Mouse (Mus musculus) midbrain, postnatal 0 days (tissue): ENCODE measurements around the gene Ly6g6d. TPM values are rescaled to one million over a fixed set of nuclear protein-coding genes. Genes with fewer than 3 reads are reported as not detected.

ENCODE experiments used
- ATAC-seq: fragments of 200-750 bp; cut with Nextera tagmentation; 2 replicates; pipeline ENCODE4 v1.8.0; 2017; ENCODE audit warnings: moderate number of reproducible peaks, mild to moderate bottlenecking, moderate TSS enrichment, moderate library complexity; ENCODE audit not compliant: low FRiP score
- DNase-seq: peaks from one replicate; pipeline ENCODE4 v3.0.0-alpha.2; 2015; ENCODE audit warnings: low spot score
- H3K27ac ChIP-seq: fragments of 300-500 bp; sonication (generic); 2 replicates; pipeline ENCODE4 v1.5.1; 2014; ENCODE audit warnings: low read depth, mild to moderate bottlenecking, low read length, mixed read lengths
- H3K27me3 ChIP-seq: fragments of 300-500 bp; sonication (generic); 2 replicates; pipeline ENCODE4 v1.6.1; 2014; ENCODE audit warnings: low read length, control low read depth, mixed read lengths; ENCODE audit not compliant: insufficient read depth
- H3K36me3 ChIP-seq: fragments of 300-500 bp; sonication (generic); 2 replicates; pipeline ENCODE4 v1.6.1; 2014; ENCODE audit warnings: low read length, control low read depth, mixed read lengths; ENCODE audit not compliant: insufficient read depth
- H3K4me1 ChIP-seq: fragments of 300-500 bp; sonication (generic); 2 replicates; pipeline ENCODE4 v1.6.1; 2014; ENCODE audit warnings: mild to moderate bottlenecking, control low read depth, antibody characterized with exemption, low read length, mixed read lengths; ENCODE audit not compliant: insufficient read depth
- H3K4me2 ChIP-seq: fragments of 300-500 bp; sonication (generic); 2 replicates; pipeline ENCODE4 v1.6.1; 2014; ENCODE audit warnings: low read depth, mild to moderate bottlenecking, low read length, mixed read lengths; ENCODE audit not compliant: poor library complexity, severe bottlenecking
- H3K4me3 ChIP-seq: fragments of 300-500 bp; sonication (generic); 2 replicates; pipeline ENCODE4 v1.5.1; 2014; ENCODE audit warnings: low read depth, mild to moderate bottlenecking, low read length, moderate library complexity
- H3K9ac ChIP-seq: fragments of 300-500 bp; sonication (generic); replicated peaks from 2 replicates; pipeline ENCODE4 v1.6.1; 2014; ENCODE audit warnings: mild to moderate bottlenecking, low read length, moderate library complexity, mixed read lengths; ENCODE audit not compliant: poor library complexity, severe bottlenecking
- H3K9me3 ChIP-seq: fragments of 300-500 bp; sonication (generic); 2 replicates; pipeline ENCODE4 v1.6.1; 2016; ENCODE audit warnings: low read length, control low read depth
- CTCF ChIP-seq: IDR thresholded peaks from 2 replicates; pipeline ENCODE4 v1.5.1; 2016; ENCODE audit warnings: antibody characterized with exemption, mild to moderate bottlenecking
- WGBS: fragments of 180-500 bp; shearing (Covaris S2); extraction: QIAGEN DNeasy Blood & Tissue Kit; methylation state at CpG from one replicate; pipeline ENCODE4 v1.1.7; 2014; 5-methylcytosine and 5-hydroxymethylcytosine counted together
- polyA plus RNA-seq: library from polyadenylated mRNA; unstranded; fragments of >200 nt; fragmentation: Nextera tagmentation; extraction: Ambion mirVana; gene quantifications from 2 replicates; pipeline ENCODE4 v1.2.1, GENCODE M21; 2015
- total RNA-seq: library from RNA; depleted of rRNA; stranded (reverse); fragments of >200 nt; gene quantifications from 2 replicates; pipeline ENCODE4 v1.2.3, GENCODE M21; 2014

Ly6g6d gene
- total and polyA plus RNA-seq, 2 experiments from 2014 or later, result 1.1 TPM; not detected in 1

DNA sequence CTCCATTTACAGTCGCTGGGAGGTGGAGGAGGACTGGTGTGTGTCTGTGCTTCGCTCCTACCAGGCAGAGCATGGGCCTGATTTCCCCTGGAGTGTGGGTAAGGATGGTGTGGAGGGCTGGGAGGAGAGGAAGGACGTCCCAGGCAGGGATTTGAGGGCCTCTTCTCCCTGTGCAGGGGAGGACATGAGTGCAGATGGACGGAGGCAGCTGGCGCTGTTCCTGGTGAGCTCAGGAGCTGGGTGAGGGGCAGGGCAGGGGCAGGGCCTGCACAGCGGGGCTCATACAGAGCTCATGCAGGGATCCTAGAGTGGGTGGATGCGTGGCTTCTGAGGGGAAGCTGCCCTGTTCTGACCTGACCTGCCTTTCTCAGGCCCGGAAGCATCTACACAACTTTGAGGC lies 24.4 kb upstream of the Ly6g6d start:
- TF ChIP-seq CTCF, result no peak
- WGBS, result 82% methylated on average over 6 of the region's 8 CpGs
- H3K4me2 ChIP-seq, result no peak overlapping the region
- DNase-seq (no peak), ATAC-seq (no peak)
- H3K9ac ChIP-seq, result no peak overlapping the region
- no peaks in the 10 kb centered on the region for H3K27me3 ChIP-seq
- H3K4me1 ChIP-seq, result no peaks in the 10 kb centered on the region
- H3K27ac ChIP-seq, result no peak overlapping the region
- H3K9me3 ChIP-seq, result no peaks in the 10 kb centered on the region
- no peak overlapping the region for H3K4me3 ChIP-seq
- H3K36me3 ChIP-seq, result peaks cover 57% of the 10 kb centered on the region

- H3K36me3 ChIP-seq, result peaks cover 68% of the 10 kb centered on the region
These were observed 23.3 kb upstream of the Ly6g6d start for GRCm38 (mm10) chr17:35101161-35101560.

GRCm38 (mm10) chr17:35100196-35100765 lies 22.4 kb upstream of the Ly6g6d start:
- TF ChIP-seq CTCF, result no peak
- WGBS, result 79% methylated on average over 10 of the region's 10 CpGs
- Histone ChIP-seq H3K9ac (no peak overlapping the region), H3K27me3 (no peaks in the 10 kb centered on the region), H3K27ac (no peak overlapping the region), H3K9me3 (no peaks in the 10 kb centered on the region), H3K36me3 (peaks cover 73% of the 10 kb centered on the region), H3K4me1 (no peaks in the 10 kb centered on the region), H3K4me2 (no peak overlapping the region), H3K4me3 (no peak overlapping the region)
- DNase-seq, result no peak
- ATAC-seq, result no peak

More at GRCm38 (mm10) chr17:35101161-35101560, 23.3 kb upstream of the Ly6g6d start:
- no peak overlapping the region for H3K27ac ChIP-seq
- 92% methylated on average over 11 of the region's 11 CpGs for WGBS
- no peak for ATAC-seq
- H3K9me3 ChIP-seq, result no peaks in the 10 kb centered on the region
- H3K4me3 ChIP-seq, result no peak overlapping the region
- H3K27me3 ChIP-seq, result no peaks in the 10 kb centered on the region
- DNase-seq, result no peak
- H3K4me1 ChIP-seq, result no peaks in the 10 kb centered on the region
- H3K9ac ChIP-seq, result no peak overlapping the region
- TF ChIP-seq CTCF, result no peak
- no peak overlapping the region for H3K4me2 ChIP-seq

DNA sequence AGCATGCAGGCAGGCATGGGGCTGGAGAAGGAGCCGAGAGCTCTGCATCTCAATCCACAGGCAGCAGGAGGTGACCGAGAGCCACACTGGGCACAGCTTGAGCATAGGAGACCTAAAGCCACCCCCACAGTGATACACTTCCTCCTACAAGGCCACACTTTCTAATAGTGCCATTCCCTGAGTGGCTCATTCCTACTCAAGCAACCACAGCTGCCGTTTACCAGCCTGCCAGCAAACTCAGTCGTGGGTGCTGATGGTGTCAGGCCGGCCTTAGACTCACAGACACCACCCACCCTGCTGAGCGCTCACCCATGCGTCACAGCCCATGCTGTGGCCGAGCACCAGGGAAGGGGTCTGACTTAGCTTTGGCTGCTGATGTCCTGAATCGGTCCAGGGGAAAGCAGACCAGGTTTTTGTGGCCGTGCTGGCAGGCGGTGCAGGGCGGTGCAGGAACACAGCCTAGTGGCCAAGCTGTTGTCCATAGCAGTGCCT lies 19.3 kb upstream of the Ly6g6d start:
- H3K27me3 ChIP-seq, result no peaks in the 10 kb centered on the region
- no peak overlapping the region for H3K9ac ChIP-seq
- 74% methylated on average over 12 of the region's 12 CpGs for WGBS
- no peak overlapping the region for H3K4me2 ChIP-seq
- ATAC-seq (no peak), DNase-seq (no peak)
- no peak overlapping the region for H3K27ac ChIP-seq
- H3K9me3 ChIP-seq, result no peaks in the 10 kb centered on the region
- peaks cover 78% of the 10 kb centered on the region for H3K36me3 ChIP-seq
- H3K4me3 ChIP-seq, result no peak overlapping the region
- H3K4me1 ChIP-seq, result no peaks in the 10 kb centered on the region
- no peak for TF ChIP-seq CTCF

- Histone ChIP-seq H3K27ac (no peak overlapping the region), H3K4me2 (no peak overlapping the region), H3K9me3 (no peaks in the 10 kb centered on the region), H3K36me3 (peaks cover 75% of the 10 kb centered on the region), H3K4me3 (no peak overlapping the region), H3K27me3 (no peaks in the 10 kb centered on the region), H3K4me1 (no peaks in the 10 kb centered on the region), H3K9ac (0 out of 2 replicates have a peak overlapping the region, but pooled peaks have one; percentile 13)
- no peak for DNase-seq
- TF ChIP-seq CTCF, result no peak
- no peak for ATAC-seq
- WGBS, result 81% methylated on average over 12 of the region's 12 CpGs
These were observed 18.7 kb upstream of the Ly6g6d start for GRCm38 (mm10) chr17:35096597-35096996.

DNA sequence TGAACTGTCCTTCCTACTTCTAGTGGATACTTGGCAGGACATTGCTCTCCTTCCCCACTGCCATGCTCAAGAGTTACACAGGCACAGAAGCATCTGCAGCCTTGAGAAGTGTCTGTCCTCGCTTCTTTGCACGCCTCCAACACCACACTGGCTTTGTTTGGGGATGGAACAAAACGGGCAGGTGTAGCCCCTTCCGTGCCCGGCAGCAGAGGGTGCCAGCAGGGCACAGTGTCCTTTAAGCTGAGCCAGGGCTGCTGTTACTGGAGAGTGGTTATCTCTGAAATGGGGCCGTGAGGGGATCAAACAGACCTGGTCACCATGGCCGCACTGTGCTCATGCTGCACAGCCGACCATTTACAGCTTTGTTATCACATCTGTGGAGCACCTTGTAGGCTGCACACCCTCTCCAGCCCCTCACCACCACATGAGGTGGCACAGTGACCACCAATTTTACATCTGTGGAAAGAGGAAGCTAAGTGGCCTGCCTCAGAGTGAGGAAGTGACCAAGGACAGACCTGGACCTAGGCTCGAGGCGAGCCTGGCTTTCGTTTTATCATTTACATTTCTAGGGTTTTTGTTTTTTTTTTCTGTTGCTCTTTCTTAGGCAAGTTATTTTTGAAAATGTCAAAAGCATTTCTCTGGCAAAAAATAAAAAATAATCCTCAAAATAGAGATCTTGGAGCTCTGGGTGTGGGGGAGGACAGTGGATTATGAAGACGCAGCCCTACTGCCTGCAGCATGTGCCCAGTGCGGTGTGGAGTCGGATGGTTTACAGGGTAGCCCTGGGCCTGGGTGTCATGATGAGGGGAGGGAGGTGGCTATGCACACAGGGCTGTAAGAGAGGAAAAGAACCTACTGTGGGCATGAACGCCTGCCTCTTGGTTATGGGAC lies 16.9 kb upstream of the Ly6g6d start:
- DNase-seq (no peak), ATAC-seq (no peak)
- no peak for TF ChIP-seq CTCF
- Histone ChIP-seq H3K36me3 (peaks cover 60% of the 10 kb centered on the region), H3K27me3 (no peaks in the 10 kb centered on the region), H3K4me1 (0 out of 2 replicates have a peak, but pooled peaks cover 4% of the 10 kb centered on the region), H3K4me2 (no peak overlapping the region), H3K4me3 (no peak overlapping the region), H3K27ac (no peak overlapping the region), H3K9ac (no peak overlapping the region), H3K9me3 (no peaks in the 10 kb centered on the region)
- WGBS, result 90% methylated on average over 15 of the region's 15 CpGs
